Mouse (Mus musculus): Measurements from ENCODE around the gene Il27ra. TPM values are rescaled to one million over a fixed set of nuclear protein-coding genes. Genes with fewer than 3 reads are reported as not detected.

The Il27ra gene
- polyA plus RNA-seq, 1 experiment, result not detected

- TF ChIP-seq GATA1 (IDR thresholded peaks at IDR 0.05; ENCODE audit: low read length), result no peak
Observed at GRCm38 (mm10) chr8:83995973-83996372, 46.4 kb downstream of the Il27ra start.

DNA sequence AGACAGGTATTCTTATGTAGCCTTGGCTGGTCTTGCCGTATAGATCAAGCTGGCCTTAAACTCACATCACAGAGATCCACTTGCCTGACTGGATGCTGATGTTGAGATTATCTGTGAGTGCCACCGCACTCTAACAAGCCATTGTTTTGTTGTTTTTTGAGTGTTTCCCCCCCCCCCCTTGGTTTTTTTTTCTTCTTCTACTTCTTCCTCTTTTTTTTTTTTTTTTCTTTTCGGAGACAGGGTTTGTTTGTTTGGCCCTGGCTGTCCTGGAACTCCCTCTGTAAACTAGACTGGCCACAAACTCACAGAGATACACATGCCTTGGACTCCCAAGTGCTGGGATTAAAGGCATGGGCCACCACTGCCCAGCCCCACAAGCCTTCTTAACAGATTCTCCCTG lies 48.4 kb downstream of the Il27ra start:
- no peak for TF ChIP-seq GATA1 (IDR thresholded peaks at IDR 0.05; ENCODE audit: low read length)

DNA sequence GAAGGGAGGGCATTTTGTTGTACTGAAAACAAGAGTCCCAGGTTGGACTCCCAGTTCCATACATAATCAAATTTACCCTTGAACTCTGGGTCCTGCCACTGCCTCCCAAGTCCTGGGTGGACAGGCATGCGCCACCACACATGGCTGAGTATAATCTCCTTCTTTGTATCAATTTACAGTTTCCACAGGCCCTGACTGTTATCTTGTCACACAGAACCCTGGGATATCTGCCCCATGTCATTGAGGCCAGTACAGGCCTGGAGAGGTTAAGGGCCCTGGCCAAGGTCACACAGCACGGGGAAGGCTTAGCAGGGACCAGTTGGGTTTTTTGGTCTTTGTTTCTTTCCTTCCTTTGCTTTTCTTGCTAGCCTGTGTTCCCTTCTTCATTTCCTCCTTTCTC lies 49.9 kb downstream of the Il27ra start:
- TF ChIP-seq GATA1 (IDR thresholded peaks at IDR 0.05; ENCODE audit: low read length), result no peak

DNA sequence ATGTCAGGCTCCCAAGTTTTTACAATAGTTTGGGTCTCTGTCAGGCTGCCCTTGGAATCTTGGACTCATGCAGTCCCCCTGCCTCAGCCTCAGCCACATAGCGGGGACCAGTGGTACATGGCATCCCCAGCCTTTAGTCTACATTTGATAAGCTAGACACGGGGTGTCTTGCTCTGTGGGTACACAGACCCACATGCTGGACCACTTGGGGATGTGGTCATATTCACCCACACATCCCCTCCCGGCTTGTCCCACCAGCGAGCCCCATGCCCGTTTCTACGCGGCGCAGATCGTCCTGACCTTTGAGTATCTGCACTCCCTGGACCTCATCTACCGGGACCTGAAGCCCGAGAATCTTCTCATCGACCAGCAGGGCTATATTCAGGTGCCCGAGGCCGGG lies 52.2 kb downstream of the Il27ra start:
- TF ChIP-seq GATA1 (IDR thresholded peaks at IDR 0.05; ENCODE audit: low read length), result no peak

DNA sequence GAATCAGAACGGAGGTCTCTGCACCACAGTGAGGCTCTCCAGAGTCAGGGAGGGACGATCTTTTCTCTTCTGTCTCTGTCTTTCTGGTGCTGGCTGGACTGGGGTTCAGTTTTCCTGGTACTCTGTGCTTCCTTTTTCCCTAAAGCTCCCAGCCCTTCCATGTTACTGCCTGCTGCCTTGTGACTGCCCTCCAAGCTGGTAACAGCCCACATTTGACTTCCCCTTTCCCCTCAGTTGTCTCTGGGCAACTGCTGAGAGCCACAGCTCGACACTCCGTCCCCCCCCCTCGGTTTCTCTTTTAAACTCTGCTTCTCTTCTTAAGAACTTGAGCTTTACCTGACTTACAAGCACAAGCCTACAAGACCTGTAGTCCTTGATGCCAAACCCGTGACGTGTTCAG lies 53.1 kb downstream of the Il27ra start:
- no peak for TF ChIP-seq GATA1 (IDR thresholded peaks at IDR 0.05; ENCODE audit: low read length)

DNA sequence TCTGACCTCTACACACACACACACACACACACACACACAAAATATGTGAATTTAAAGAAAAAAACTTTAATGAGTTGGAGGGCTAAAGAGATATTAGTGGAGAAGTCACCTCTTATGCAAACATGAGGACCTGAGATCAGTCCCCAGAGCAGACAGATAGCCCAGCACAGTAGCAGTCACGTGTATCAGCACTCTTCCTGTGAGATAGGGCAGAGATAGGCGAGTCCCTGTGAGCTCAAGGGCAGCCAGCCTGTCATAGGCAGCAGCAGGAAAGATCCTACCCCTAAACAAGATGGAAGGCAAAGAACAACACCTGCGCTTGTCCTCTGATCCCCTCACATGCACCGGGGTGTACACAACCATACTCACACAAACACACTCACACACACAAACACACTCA lies 59.9 kb downstream of the Il27ra start:
- no peak for TF ChIP-seq GATA1 (IDR thresholded peaks at IDR 0.05; ENCODE audit: low read length)

GRCm38 (mm10) chr8:83981533-83981932 lies 60.9 kb downstream of the Il27ra start:
- TF ChIP-seq GATA1 (IDR thresholded peaks at IDR 0.05; ENCODE audit: low read length), result no peak

GRCm38 (mm10) chr8:83980845-83981244 lies 61.5 kb downstream of the Il27ra start:
- TF ChIP-seq GATA1 (IDR thresholded peaks at IDR 0.05; ENCODE audit: low read length), result no peak

Other genes starting within 250 kb of the Il27ra start
- gene Adgrl1, start 142.5 kb downstream of the Il27ra start, polyA plus RNA-seq (2012), result 28.6 and 31.7 TPM in 2 replicates
- not detected in 2 replicates for gene Gm10644, start 87.4 kb downstream of the Il27ra start, polyA plus RNA-seq (2012)
- 226 and 290 TPM in 2 replicates for gene Asf1b, start 87.1 kb downstream of the Il27ra start, polyA plus RNA-seq (2012)
- 53.2 and 56.2 TPM in 2 replicates for gene Prkaca, start 69.6 kb downstream of the Il27ra start, polyA plus RNA-seq (2012)
- gene Samd1, start 44.9 kb downstream of the Il27ra start, polyA plus RNA-seq (2012), result 275 and 319 TPM in 2 replicates
- 0.89 and 1.1 TPM in 2 replicates for gene 1700067K01Rik, start 41.1 kb downstream of the Il27ra start, polyA plus RNA-seq (2012)
- not detected in 2 replicates for gene 2210011C24Rik, start 30.4 kb downstream of the Il27ra start, polyA plus RNA-seq (2012)
- gene Palm3, start 21.1 kb downstream of the Il27ra start, polyA plus RNA-seq (2012), result 0.29 and 0.55 TPM in 2 replicates
- gene Rln3, start 2.4 kb upstream of the Il27ra start, polyA plus RNA-seq (2012), result not detected in 2 replicates
- gene Gm10643, start 22.5 kb upstream of the Il27ra start, polyA plus RNA-seq (2012), result 0.11 TPM in 2 replicates
- gene Rfx1, start 24.2 kb upstream of the Il27ra start, polyA plus RNA-seq (2012), result 41.0 and 46.3 TPM in 2 replicates
- gene Dcaf15, start 62.2 kb upstream of the Il27ra start, polyA plus RNA-seq (2012), result 60.0 and 74.5 TPM in 2 replicates
- 0.02 and 0.03 TPM in 2 replicates for gene Podnl1, start 83.4 kb upstream of the Il27ra start, polyA plus RNA-seq (2012)
- 18.0 and 21.2 TPM in 2 replicates for gene Cc2d1a, start 105.3 kb upstream of the Il27ra start, polyA plus RNA-seq (2012)
- 0.19 and 0.22 TPM in 2 replicates for gene 4930432K21Rik, start 105.4 kb upstream of the Il27ra start, polyA plus RNA-seq (2012)
- gene Nanos3, start 142.6 kb upstream of the Il27ra start, polyA plus RNA-seq (2012), result not detected in 2 replicates
- gene Zswim4, start 194.5 kb upstream of the Il27ra start, polyA plus RNA-seq (2012), result 8.9 and 14.2 TPM in 2 replicates
- gene D8Ertd738e, start 207.1 kb upstream of the Il27ra start, polyA plus RNA-seq (2012), result 251 and 389 TPM in 2 replicates
- gene Mri1, start 214.7 kb upstream of the Il27ra start, polyA plus RNA-seq (2012), result 73.1 and 105 TPM in 2 replicates
- gene Ccdc130, start 227.8 kb upstream of the Il27ra start, polyA plus RNA-seq (2012), result 7.2 and 14.1 TPM in 2 replicates

All from G1E-ER4 (cell line).